Mouse (Mus musculus) activated CD4-positive, CD25-positive, alpha-beta regulatory T cell, adult 9 weeks (primary cell): Measurements from ENCODE around the gene Hoxa13. TPM values are rescaled to one million over a fixed set of nuclear protein-coding genes. Genes with fewer than 3 reads are reported as not detected.

Experiments used
- polyA plus RNA-seq: library from polyadenylated mRNA; unstranded; fragments of 100-300 nt; shearing (Covaris generic); gene quantifications from one replicate; pipeline ENCODE4 v1.2.1, GENCODE M21; 2017

Hoxa13 gene
- not detected for polyA plus RNA-seq

DNA sequence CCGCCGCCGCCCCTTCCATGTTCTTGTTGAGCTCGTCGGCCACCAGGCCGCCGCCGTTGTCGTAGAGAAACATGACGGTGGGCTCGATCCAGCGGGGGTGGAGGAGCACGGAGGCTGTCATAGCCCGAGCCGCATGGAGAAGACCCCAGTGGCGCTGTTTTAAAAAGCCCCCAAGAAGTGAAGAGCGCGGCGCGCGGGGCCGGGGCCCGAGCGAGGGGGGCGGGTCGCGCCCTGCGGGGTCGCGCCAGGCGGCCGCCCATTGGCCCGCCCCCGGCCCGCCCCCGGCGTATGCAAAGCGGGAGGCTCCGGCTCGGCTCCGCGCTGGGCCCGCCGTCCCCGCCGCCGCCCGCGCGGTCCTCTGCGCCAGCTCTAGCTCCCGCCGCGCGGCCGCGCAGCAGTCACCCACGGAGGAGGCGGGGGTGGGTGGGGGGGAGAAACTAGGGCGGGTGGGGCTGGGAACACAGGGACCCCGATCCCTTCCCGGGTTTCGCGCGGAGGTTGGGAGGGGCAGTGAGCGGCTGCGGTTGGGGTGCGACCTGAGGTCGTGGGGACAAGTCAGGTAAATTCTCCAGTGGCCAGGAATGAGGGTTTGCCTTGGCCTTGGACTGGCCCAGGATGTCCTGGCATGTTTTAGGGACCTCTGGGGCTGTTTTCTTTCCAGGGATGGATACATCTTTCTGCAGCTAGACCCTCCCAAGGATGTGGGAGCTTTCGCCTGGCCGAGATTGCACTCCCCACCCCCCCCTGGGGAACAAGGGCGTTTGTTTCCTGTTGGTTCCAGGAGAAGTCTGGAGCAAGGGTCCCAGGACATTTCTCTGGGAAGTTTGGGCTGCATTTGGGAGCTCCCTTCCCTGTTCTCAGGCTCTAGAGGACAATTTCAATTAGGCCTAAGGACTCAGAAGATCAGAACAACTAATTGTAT lies at the start of gene Hoxa13:
TSS of gene Hoxa13 (minus strand) at position 227 of the 922 bp plus-strand sequence.

DNA sequence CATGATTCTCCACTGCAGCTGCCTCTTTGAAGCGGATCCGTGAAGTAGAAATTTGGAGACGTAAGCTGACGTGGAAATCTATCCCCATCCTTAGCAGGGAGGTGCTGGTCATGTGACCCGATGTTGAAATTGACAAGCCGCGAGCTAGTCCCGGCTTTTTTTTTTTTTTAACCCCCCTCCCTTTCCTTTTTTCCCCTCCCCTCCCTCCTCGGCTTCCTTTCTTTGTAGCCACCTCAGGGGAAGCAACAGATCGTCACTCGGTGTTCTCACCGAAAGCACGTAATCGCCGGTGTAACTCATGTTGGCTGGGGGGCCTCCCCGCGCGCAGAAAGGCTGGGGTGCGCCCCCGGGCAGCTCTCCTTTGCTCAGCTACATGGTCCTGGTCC lies 14.9 kb downstream of the Hoxa13 start, which contains the start of gene Hoxa11:
TSS of gene Hoxa11 (minus strand) at position 54 of the 386 bp plus-strand sequence.

GRCm38 (mm10) chr6:52240389-52241000 lies 20.2 kb downstream of the Hoxa13 start, which contains the start of gene Hoxa10:
TSS of gene Hoxa10 (minus strand) at chr6:52240854.

DNA sequence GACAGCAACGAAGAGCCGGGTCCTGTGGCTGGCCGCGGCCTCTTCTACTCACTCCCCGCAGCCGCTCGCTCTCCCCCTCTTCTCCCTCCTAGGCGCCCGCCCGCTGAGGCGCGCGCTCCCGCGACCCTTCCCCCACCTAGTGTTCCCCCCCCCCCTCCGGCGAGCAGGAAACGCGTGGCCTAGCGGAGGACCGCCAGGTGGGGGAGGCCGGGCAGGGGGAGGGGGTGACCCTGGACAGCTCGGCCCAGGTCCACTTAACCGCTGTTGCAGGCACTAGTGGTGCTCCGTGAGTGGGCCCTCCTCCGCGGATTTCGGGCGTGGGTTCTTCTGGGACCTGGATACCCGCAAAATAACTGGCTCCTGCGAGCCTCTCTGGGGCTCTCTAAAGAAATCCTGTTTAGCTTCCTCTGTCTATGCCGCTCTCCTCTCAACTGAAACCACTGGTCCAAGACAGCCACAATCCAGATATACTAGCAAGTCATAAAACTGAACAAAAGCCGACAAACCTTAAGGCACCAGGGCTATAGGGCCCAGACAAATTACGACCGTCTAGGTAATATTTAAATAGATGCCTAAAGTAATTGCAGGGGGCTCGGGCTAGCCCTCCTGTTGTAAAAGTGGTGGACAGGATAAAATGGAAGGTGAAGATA lies 30.0 kb downstream of the Hoxa13 start, which contains the start of gene Hoxa9:
TSS of gene Hoxa9 (minus strand) at position 574 of the 650 bp plus-strand sequence.

GRCm38 (mm10) chr6:52221337-52221992 lies 39.2 kb downstream of the Hoxa13 start, which contains the start of gene Hoxa7:
TSS of gene Hoxa7 (minus strand) at chr6:52221854.

DNA sequence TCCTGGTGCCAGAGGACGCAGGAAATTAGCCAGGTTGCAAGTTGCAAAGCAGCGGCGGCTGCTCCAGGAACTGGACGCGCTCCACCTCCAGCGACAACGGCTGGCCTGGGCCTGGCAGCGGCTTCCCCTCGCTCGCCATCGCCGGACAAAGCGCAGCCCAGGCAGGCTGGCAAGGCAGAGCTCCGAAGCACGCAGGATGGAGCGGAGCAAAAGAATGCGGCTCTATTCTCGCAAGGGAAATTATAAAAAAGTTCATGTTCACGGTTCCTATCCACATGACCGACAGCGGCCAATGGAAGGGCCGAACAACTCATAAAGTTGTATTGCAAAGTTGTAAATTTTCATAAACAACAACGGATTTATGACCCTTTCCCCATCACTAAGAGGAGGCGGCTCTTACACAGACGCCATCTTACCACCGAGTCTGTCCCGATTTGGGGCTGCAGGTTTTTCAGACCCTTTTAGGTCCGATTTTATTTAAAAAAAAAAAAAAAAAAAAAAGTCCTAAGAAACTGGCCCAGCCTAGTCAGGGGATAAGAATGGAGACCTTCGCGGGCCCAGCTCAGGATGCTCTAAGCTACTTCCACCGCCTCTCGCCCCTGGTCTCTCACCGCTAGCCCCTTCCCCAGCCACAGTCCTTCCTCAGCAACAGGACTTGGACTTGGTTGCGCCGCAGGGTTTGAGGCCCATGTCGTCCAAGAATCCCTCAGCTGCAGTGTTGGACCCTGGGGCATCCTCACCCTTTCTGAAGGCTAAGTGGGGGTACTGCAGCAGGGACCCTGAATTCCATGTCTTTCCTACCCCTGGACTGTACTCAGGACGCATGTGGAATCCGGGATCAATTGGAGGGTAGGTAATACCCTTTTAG lies 47.3 kb downstream of the Hoxa13 start, which contains the start of the genes Hoxa3 and Gm28308:
TSS of gene Hoxa3 (minus strand) at position 218 of the 868 bp plus-strand sequence.
TSS of gene Gm28308 (minus strand) at position 221 of the 868 bp plus-strand sequence.

DNA sequence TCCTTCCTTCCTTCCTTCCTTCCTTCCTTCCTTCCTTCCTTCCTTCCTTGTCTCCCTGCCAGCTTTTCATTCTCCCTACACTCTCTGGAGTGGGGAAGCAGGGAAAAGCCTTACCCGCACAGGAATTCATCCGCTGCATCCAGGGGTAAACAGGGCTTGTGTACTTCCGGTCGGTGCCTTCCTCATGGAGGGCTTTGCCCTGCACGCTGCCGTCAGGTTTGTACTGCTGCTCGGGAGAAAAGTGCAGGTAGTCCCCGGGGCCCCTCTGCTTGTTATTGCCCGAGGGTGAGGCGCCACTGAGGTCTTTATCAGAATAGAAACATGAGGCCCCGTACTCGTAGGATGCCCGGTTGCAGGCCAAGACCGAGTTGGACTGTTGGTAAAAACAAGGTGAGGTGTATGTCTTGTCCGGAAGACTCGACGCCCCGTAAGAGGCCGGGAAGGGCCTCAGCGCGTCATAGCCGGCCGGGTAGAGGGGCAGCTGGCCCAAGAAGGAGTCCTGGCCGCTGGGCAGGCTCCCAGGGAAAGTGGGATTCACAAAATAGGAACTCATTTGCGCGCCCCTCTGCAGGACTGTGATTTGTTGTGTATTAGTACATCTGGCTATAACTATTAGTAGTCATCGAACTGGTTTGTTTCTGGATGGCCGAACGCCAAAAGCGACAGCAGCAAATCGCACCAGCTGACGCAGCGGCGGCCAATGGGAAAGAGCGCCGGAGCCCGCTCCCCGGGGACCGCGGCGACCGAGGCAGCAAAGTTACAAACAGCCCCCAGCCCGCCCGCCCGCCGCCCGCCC lies 52.4 kb downstream of the Hoxa13 start, which contains the start of gene Hoxa6:
TSS of gene Hoxa6 (minus strand) at position 651 of the 796 bp plus-strand sequence.

Other genes starting within 250 kb of the Hoxa13 start
- gene Skap2, start 248.3 kb downstream of the Hoxa13 start, polyA plus RNA-seq, result 27.1 TPM
- gene Hoxa1, start 102.6 kb downstream of the Hoxa13 start, polyA plus RNA-seq, result not detected
- gene Hoxa2, start 96.0 kb downstream of the Hoxa13 start, polyA plus RNA-seq, result not detected
- gene 5730596B20Rik, start 83.4 kb downstream of the Hoxa13 start, polyA plus RNA-seq, result not detected
- not detected for gene Hoxa4, start 69.1 kb downstream of the Hoxa13 start, polyA plus RNA-seq
- not detected for gene Hoxa5, start 56.3 kb downstream of the Hoxa13 start, polyA plus RNA-seq
- gene Hoxa6, start 52.2 kb downstream of the Hoxa13 start, polyA plus RNA-seq, result not detected
- not detected for gene Hoxa3, start 47.5 kb downstream of the Hoxa13 start, polyA plus RNA-seq
- gene Gm28308, start 47.5 kb downstream of the Hoxa13 start, polyA plus RNA-seq, result not detected
- gene Hoxa7, start 39.0 kb downstream of the Hoxa13 start, polyA plus RNA-seq, result not detected
- not detected for gene Hoxa9, start 29.8 kb downstream of the Hoxa13 start, polyA plus RNA-seq
- gene Hoxa10, start 20.0 kb downstream of the Hoxa13 start, polyA plus RNA-seq, result not detected
- gene Hoxa11, start 15.1 kb downstream of the Hoxa13 start, polyA plus RNA-seq, result not detected
- gene Evx1, start 52.6 kb upstream of the Hoxa13 start, polyA plus RNA-seq, result not detected